Mouse (Mus musculus) lung, embryonic 15.5 days (tissue): Measurements from ENCODE around the gene Cd3eap. TPM values are rescaled to one million over a fixed set of nuclear protein-coding genes. Genes with fewer than 3 reads are reported as not detected.
A peak's percentile ranks its signal among the peaks of the same experiment; 100 is the strongest.

Experiments
- ATAC-seq: fragments of 200-750 bp; cut with Nextera tagmentation; 2 replicates; pipeline ENCODE4 v1.8.0; 2017; ENCODE audit warnings: moderate number of reproducible peaks, borderline replicate concordance; ENCODE audit not compliant: low FRiP score, low TSS enrichment; ENCODE audit errors: extremely low read depth
- H3K27ac ChIP-seq: fragments of 300-500 bp; sonication (generic); 2 replicates; pipeline ENCODE4 v1.5.1; 2015; ENCODE audit warnings: moderate library complexity, mild to moderate bottlenecking, inconsistent platforms
- H3K27me3 ChIP-seq: fragments of 300-500 bp; sonication (generic); 2 replicates; pipeline ENCODE4 v1.6.1; 2015; ENCODE audit warnings: inconsistent platforms
- H3K36me3 ChIP-seq: fragments of 300-500 bp; sonication (generic); 2 replicates; pipeline ENCODE4 v1.6.1; 2015; ENCODE audit warnings: inconsistent platforms
- H3K4me1 ChIP-seq: fragments of 300-500 bp; sonication (generic); 2 replicates; pipeline ENCODE4 v1.6.1; 2015; ENCODE audit warnings: inconsistent platforms
- H3K4me2 ChIP-seq: fragments of 300-500 bp; sonication (generic); 2 replicates; pipeline ENCODE4 v1.6.1; 2015; ENCODE audit warnings: inconsistent platforms, mild to moderate bottlenecking, moderate library complexity
- H3K4me3 ChIP-seq: fragments of 300-500 bp; sonication (generic); 2 replicates; pipeline ENCODE4 v1.5.1; 2015; ENCODE audit warnings: mild to moderate bottlenecking, inconsistent platforms
- H3K9ac ChIP-seq: fragments of 300-500 bp; sonication (generic); 2 replicates; pipeline ENCODE4 v1.6.1; 2015; ENCODE audit warnings: inconsistent platforms
- H3K9me3 ChIP-seq: fragments of 300-500 bp; sonication (generic); 2 replicates; pipeline ENCODE4 v1.6.1; 2016; ENCODE audit warnings: inconsistent platforms
- WGBS: fragments of 180-500 bp; shearing (Covaris S2); methylation state at CpG from one replicate; pipeline ENCODE4 v1.1.7; 2015; 5-methylcytosine and 5-hydroxymethylcytosine counted together
- polyA plus RNA-seq: library from polyadenylated mRNA; unstranded; fragments of >200 nt; fragmentation: Nextera tagmentation; extraction: Ambion mirVana; gene quantifications from 2 replicates; pipeline ENCODE4 v1.2.1, GENCODE M21; 2015

Gene Cd3eap
- polyA plus RNA-seq, 1 experiment from 2014 or later, result 21.7 TPM

DNA sequence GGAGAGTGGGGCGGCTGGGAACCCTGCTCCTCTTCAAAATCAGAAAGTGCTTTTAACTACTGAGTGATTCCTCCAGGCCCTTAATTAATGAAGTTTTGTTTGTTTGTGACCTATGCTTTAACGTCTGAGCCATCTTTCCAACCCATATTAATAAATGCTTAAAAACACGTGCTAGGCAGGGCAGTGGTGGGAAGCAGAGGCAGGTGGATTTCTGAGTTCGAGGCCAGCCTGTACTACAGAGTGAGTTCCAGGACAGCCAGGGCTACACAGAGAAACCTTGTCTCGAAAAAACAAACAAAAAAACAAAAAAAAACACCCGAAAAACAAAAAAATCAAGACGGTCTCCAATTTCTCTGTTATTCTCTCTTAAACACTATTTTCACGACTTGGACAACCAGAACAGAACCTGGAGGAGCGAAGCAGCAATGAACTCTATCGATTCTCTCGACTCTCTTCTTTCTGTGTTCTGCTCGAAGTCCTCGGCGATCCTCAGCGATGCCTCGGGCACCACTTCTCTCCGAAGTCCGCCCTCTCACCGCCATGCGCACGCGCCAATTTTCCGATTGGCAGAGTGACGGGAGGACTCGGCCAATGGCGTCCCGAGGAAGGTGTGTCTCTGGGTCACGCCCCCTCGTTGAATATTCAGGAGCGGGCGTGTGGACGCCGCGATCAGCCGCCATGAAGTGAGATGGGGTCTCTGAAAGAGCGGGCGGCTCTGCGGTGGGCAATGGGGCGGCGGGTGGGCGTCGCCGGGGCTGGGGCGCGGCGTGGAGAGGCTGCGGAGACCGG lies 22.3 kb upstream of the Cd3eap start, which contains the start of gene Ercc2:
Gene Ercc2 (plus strand): TSS at position 634 of the 789 bp plus-strand sequence.
- peaks cover 13% of the 10 kb centered on the region for H3K4me1 ChIP-seq

DNA sequence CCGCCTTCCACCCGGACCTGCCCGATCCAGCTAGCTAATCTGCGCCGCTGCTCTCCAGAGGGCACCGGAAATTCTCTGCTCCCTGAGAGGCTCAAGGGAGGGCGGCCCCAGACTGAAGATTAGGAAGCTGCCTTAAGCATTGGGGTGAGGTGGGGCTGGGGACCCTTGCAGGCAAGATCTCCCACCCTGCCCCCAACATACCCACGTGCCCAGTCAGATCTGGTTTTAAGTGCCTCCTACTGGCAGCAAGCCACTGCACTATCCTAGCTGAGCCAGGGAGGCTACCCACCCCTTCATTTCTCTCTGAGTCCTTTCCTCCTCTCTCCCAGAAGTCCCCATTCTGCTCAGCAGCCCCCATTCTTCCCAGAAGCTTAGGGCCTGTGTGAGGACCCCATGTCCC lies 18.8 kb upstream of the Cd3eap start:
- WGBS, result 55% methylated on average over 8 of the region's 8 CpGs
- Histone ChIP-seq H3K4me2 (no peak overlapping the region), H3K4me3 (no peak overlapping the region), H3K9ac (no peak overlapping the region), H3K4me1 (peaks cover 8% of the 10 kb centered on the region), H3K27me3 (no peaks in the 10 kb centered on the region), H3K27ac (no peak overlapping the region), H3K36me3 (no peaks in the 10 kb centered on the region), H3K9me3 (no peaks in the 10 kb centered on the region)
- no peak for ATAC-seq

More for the DNA sequence above, 22.3 kb upstream of the Cd3eap start, which contains the start of gene Ercc2:
- ATAC-seq, result peak; percentile 96
- Histone ChIP-seq H3K27ac (no peak within 1 kb of the TSS), H3K9ac (peak within 1 kb of the TSS; percentile 81), H3K36me3 (peaks cover 21% of the 10 kb centered on the region), H3K4me2 (peak within 1 kb of the TSS; percentile 78), H3K27me3 (no peaks in the 10 kb centered on the region), H3K9me3 (no peaks in the 10 kb centered on the region), H3K4me3 (peak within 1 kb of the TSS; percentile 90)
- 6% methylated on average over 45 of the region's 48 CpGs for WGBS

DNA sequence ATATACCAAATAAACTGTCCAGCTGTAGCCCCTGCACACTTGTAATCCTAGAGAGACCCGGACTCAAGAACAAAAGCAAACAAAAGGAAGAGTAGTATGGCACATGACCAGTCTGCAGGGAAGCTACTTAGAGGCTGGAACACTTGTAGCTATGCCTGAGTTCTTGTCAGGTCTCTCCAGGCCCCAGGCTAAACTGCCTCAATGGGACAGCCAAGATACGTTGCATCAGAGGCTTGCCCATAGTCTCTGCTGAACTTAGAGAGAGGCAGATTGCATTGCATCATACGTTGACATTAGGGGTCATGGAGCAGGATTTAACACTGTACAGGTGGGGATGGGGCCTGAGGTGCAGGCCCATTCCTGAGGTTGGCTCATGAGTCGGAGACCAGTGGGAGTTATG lies 16.7 kb upstream of the Cd3eap start:
- H3K36me3 ChIP-seq, result no peaks in the 10 kb centered on the region
- WGBS, result 69% methylated on average over 4 of the region's 4 CpGs
- H3K27ac ChIP-seq, result no peak overlapping the region

DNA sequence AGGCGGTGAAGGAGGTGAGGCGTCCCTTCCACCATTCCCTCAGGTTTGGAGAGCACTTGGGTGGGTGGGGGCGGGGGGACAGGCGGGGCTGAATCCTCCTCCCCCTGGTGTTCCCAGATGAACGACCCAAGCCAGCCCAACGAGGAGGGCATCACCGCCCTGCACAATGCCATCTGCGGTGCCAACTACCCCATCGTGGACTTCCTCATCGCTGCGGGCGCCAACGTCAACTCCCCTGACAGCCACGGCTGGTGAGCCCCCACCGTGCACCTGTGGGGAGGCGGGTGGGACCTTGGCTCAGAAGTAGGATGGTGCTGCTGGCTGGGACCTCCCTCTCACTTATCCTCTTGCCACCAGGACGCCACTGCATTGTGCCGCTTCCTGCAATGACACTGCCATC lies 16.1 kb upstream of the Cd3eap start:
- ATAC-seq, result peak; percentile 13; the same call in 1 of the 2 replicates
- H3K4me1 ChIP-seq, result no peaks in the 10 kb centered on the region
- H3K4me2 ChIP-seq, result no peak overlapping the region
- no peak overlapping the region for H3K4me3 ChIP-seq
- no peaks in the 10 kb centered on the region for H3K9me3 ChIP-seq
- H3K27me3 ChIP-seq, result no peaks in the 10 kb centered on the region
- no peaks in the 10 kb centered on the region for H3K36me3 ChIP-seq
- 75% methylated on average over 18 of the region's 18 CpGs for WGBS
- H3K9ac ChIP-seq, result no peak overlapping the region
- no peak overlapping the region for H3K27ac ChIP-seq

More for the DNA sequence above, 16.7 kb upstream of the Cd3eap start:
- Histone ChIP-seq H3K4me3 (no peak overlapping the region), H3K9ac (no peak overlapping the region), H3K27me3 (no peaks in the 10 kb centered on the region), H3K4me1 (no peaks in the 10 kb centered on the region), H3K4me2 (no peak overlapping the region), H3K9me3 (no peaks in the 10 kb centered on the region)
- no peak for ATAC-seq

DNA sequence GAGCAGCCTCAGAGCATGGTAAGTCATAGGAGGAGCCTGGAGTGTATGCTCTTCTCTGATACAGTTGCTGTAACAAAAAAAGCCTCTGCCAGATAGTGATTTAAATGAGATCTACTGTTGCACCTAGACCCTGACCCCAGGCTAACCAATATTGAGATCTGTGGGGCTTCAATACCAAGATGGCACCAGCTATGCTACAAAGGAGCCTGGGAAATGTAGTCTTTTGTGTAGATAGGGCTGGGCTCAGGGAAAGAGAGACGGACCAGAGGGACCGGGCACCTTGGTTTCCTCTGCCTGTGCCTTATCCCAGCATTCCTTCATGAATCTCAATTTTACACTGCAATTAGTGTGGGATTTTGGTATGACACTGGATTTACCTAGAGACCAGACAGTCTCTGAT lies 14.1 kb upstream of the Cd3eap start:
- H3K27me3 ChIP-seq, result peaks cover 11% of the 10 kb centered on the region
- H3K4me1 ChIP-seq, result no peaks in the 10 kb centered on the region
- H3K36me3 ChIP-seq, result no peaks in the 10 kb centered on the region
- no peak overlapping the region for H3K4me3 ChIP-seq
- WGBS, result 75% methylated on average over 2 of the region's 2 CpGs
- H3K9ac ChIP-seq, result no peak overlapping the region
- H3K4me2 ChIP-seq, result no peak overlapping the region
- ATAC-seq, result no peak
- no peak overlapping the region for H3K27ac ChIP-seq
- no peaks in the 10 kb centered on the region for H3K9me3 ChIP-seq

DNA sequence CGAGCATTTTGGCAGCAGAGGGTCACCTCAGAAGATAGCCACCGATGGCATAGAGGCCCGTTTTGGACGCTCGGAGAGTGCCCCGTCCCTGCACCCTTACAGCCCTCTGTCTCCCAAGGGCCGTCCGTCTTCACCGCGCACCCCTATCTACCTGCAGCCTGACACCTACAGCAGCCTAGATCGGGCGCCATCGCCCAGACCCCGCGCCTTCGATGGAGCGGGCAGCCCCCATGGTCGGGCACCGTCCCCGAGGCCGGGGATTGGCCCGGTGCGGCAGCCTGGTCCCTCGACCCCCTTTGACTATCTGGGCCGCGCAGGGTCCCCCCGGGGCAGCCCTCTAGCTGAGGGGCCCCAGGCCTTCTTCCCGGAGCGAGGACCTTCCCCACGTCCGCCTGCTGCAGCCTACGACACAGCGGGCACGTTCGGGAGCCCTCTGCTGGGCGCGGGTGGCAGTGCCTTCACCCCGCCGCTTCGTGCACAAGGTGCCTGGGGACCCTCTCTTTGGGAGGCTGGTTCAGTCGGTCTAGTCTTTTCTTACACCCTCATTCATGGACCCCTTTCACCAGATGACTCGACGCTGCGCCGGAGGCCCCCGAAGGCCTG lies 10.6 kb upstream of the Cd3eap start:
- Histone ChIP-seq H3K4me2 (peak overlapping the region; percentile 75), H3K9me3 (no peaks in the 10 kb centered on the region), H3K4me3 (peak overlapping the region; percentile 32), H3K9ac (peak overlapping the region; percentile 26; the same call in 1 of the 2 replicates), H3K4me1 (no peaks in the 10 kb centered on the region), H3K27ac (no peak overlapping the region), H3K36me3 (no peaks in the 10 kb centered on the region), H3K27me3 (peaks cover 11% of the 10 kb centered on the region)
- WGBS, result 13% methylated on average over 46 of the region's 46 CpGs
- 0 out of 2 replicates have a peak, but pooled peaks have one; percentile 38 for ATAC-seq

DNA sequence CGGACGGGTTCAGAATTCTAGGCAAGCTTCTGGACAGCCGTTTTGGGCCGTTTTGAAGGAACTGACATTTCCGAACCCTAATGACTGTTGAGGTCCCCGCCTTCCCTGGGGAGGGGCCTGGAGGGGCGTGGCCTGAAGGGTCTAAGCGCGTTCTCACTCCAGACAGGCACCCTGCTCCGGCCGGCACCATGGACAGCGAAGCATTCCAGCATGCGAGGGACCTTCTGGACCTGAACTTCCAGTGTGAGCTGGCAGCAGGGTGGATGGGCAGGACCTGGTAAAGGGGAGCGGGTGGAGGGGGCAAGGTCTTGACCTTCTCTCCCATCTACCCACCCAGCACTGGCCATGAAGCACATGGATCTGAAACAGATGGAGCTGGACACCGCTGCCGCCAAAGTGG lies 9.1 kb upstream of the Cd3eap start:
- no peak overlapping the region for H3K9ac ChIP-seq
- H3K4me3 ChIP-seq, result no peak overlapping the region
- H3K36me3 ChIP-seq, result no peaks in the 10 kb centered on the region
- H3K4me2 ChIP-seq, result no peak overlapping the region
- no peaks in the 10 kb centered on the region for H3K4me1 ChIP-seq
- 14% methylated on average over 16 of the region's 16 CpGs for whole genome bisulfite sequencing
- no peaks in the 10 kb centered on the region for H3K9me3 ChIP-seq
- no peak for ATAC-seq
- peaks cover 11% of the 10 kb centered on the region for H3K27me3 ChIP-seq
- no peak overlapping the region for H3K27ac ChIP-seq

DNA sequence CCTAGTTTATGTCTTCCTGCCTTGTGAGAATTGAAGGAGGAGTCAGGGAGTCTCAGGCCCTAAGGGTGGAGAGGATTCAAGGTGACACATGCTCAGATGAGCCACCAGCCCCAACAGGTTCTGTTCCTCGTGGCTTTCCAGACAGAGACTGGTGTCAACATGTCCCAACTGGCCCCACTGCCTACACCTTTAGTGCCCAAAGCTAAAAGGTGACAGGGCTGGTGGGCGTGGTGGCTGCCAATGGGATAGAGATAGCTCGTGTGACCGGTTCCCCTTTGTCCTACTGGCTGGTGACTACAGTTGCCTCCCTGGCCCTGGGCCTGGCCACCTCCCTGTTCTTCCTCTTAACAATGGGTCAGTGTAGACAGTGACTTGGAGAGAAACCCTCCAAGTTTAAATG lies 6.1 kb upstream of the Cd3eap start:
- ATAC-seq, result no peak
- Histone ChIP-seq H3K27ac (no peak overlapping the region), H3K27me3 (peaks cover 11% of the 10 kb centered on the region), H3K4me3 (no peak overlapping the region), H3K9ac (no peak overlapping the region), H3K36me3 (no peaks in the 10 kb centered on the region), H3K4me1 (peaks cover 18% of the 10 kb centered on the region), H3K9me3 (no peaks in the 10 kb centered on the region), H3K4me2 (no peak overlapping the region)
- WGBS, result 68% methylated on average over 4 of the region's 4 CpGs

DNA sequence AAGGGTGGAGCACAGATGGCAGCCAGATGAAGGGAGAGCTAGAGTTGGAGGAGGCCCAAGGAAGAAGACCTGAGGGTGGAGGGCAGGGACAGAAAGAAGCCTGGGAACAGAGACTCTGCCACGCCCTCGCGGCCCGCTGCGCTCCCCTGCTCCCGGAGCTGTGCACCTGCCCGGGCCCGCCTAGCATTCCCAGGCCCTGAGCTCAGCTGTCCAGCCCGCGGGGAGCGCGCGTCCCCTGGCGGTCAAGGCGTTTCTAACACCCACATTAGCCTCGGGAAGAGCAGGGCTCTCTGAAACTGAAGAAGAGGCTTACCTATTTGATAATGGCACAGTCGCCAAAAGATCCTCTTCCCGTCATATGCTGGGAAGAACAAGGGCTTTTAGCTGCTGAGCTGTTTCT lies 4.6 kb upstream of the Cd3eap start:
- no peak for ATAC-seq
- Histone ChIP-seq H3K4me2 (no peak overlapping the region), H3K27ac (no peak overlapping the region), H3K27me3 (0 out of 2 replicates have a peak, but pooled peaks cover under 1% of the 10 kb centered on the region), H3K4me3 (no peak overlapping the region), H3K36me3 (no peaks in the 10 kb centered on the region), H3K9me3 (no peaks in the 10 kb centered on the region), H3K4me1 (peaks cover 21% of the 10 kb centered on the region), H3K9ac (no peak overlapping the region)
- 2% methylated on average over 18 of the region's 18 CpGs for WGBS

DNA sequence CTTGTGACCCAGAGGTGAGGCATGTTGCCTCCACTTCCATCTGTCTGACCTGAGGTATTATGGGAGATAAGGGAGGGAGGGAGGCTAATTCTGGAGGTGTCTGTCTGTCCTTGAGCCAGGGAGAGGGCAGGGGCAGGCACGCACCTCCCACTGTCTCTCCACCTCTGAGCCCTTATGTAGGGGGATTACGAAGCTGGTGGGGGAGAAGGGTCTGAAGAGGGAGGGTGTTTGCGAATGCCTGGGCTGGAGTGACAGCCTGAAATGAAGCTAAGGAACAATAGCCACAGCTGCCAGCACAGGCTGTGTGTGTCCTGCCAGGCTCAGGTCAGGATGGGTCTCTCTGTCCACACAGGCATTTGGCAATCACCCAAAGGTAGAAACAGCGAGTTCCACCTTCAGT lies 3.0 kb upstream of the Cd3eap start:
- Histone ChIP-seq H3K9me3 (no peaks in the 10 kb centered on the region), H3K9ac (no peak overlapping the region), H3K4me1 (peaks cover 32% of the 10 kb centered on the region), H3K27me3 (no peaks in the 10 kb centered on the region), H3K36me3 (peaks cover 2% of the 10 kb centered on the region; the same call in 1 of the 2 replicates), H3K4me3 (peak overlapping the region; percentile 65), H3K27ac (no peak overlapping the region), H3K4me2 (peak overlapping the region; percentile 97; the same call in 1 of the 2 replicates)
- 27% methylated on average over 4 of the region's 4 CpGs for WGBS
- no peak for ATAC-seq

DNA sequence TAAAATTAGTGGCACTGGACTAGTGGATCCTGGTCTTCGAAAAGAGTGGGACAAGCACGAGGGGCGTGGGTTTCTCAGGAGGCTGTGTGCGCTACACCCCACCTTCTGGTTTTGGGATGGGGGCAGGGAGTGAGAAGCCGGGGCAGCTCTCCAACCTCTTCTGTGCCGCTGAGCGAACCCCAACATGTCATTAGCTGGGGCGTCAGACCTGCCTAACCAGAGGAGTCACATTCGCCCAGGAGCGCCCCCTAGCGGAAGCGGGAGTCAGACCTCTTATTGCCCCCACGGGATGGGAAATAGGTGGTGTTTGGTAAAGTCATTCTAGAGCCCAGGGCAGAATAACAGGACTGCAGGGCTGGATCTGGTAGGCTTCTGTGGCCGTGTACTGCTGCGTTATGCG lies 2.4 kb upstream of the Cd3eap start:
- WGBS, result 9% methylated on average over 16 of the region's 16 CpGs
- Histone ChIP-seq H3K9me3 (no peaks in the 10 kb centered on the region), H3K4me2 (peak overlapping the region; percentile 97), H3K4me3 (peak overlapping the region; percentile 65), H3K36me3 (peaks cover 7% of the 10 kb centered on the region; the same call in 1 of the 2 replicates), H3K4me1 (peaks cover 32% of the 10 kb centered on the region), H3K27me3 (no peaks in the 10 kb centered on the region), H3K9ac (peak overlapping the region; percentile 55), H3K27ac (peak overlapping the region; percentile 31; the same call in 1 of the 2 replicates)
- ATAC-seq, result no peak

DNA sequence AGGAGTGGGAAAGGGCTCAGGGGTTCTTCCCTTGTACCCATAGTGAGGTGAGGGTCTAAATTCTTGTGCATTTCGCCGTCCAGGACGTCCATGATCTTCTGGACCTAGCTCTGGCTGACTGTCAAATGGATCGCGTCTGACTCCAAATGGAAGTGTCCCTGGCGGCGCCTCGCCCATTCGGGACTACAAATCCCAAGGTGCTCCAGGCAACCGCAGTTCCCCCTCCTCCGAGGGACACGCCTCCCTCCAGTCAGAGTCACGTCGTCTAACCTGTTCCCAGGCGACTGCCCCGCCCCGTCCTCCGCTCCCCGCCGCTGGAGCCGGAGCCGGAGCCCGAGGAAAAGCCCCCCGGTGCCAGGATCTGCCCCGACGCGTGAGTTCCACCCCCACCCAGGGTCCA lies 1.7 kb upstream of the Cd3eap start:
- Histone ChIP-seq H3K4me1 (peaks cover 32% of the 10 kb centered on the region), H3K4me2 (peak overlapping the region; percentile 97), H3K4me3 (peak overlapping the region; percentile 65), H3K36me3 (peaks cover 12% of the 10 kb centered on the region), H3K27ac (peak overlapping the region; percentile 58), H3K27me3 (no peaks in the 10 kb centered on the region), H3K9me3 (no peaks in the 10 kb centered on the region), H3K9ac (peak overlapping the region; percentile 55)
- ATAC-seq, result peak; percentile 76
- 0% methylated on average over 27 of the region's 27 CpGs for WGBS
